9 mouse cellular contexts compared by ENCODE assay signal in the genomic region with DNA sequence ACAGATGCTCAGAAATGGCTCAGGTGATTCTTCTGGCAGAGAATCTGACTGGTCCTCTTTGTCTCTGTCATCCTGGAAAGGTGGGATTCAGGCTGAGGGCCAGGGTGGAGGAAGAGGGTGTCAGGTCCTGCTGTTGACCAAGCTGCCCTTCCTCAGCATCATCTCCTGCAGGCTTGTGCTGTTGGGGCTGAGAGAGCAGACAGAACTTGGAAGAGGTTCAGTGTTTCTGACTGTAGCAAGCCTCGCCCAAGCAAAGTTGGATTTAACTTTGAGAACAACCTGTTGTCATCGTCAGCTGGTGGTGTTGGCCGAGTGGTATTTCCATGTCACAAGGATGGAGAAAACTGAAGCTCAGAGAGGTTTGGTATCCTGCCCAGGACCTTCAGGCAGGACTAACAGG.
DNase-seq lines count a peak whose midpoint lies in the region; ATAC-seq lines count a peak whose summit lies in the region.
"Had no signal": no experiment of that assay in that cellular context is flagged by ENCODE, and none has a peak within 500 bp of the region (broad histone marks: within the 10 kb centered on the region; RNA-seq: fewer than 3 reads in every experiment).

No protein-coding gene starts in this region.

- H3K9me3 ChIP-seq in heart, embryonic 10.5 days = no peaks in the 10 kb centered on the region
- no peaks in the 10 kb centered on the region for H3K9me3 ChIP-seq in neural tube, embryonic 13.5 days
- H3K9me3 ChIP-seq in intestine, embryonic 16.5 days (ENCODE audit: control insufficient read depth, low read length) = no peaks in the 10 kb centered on the region
- H3K9me3 ChIP-seq in stomach, embryonic 16.5 days (replicated peaks; ENCODE audit: control insufficient read depth, low read length) = no peaks in the 10 kb centered on the region

- no peak overlapping the region for H3K9ac ChIP-seq in neural tube, embryonic 13.5 days
- peak overlapping the region; percentile 54; the same call in 1 of the 2 replicates for H3K9ac ChIP-seq in intestine, embryonic 16.5 days (ENCODE audit: low read depth, low read length)
- peak overlapping the region; percentile 24; the same call in 1 of the 2 replicates for H3K9ac ChIP-seq in stomach, embryonic 16.5 days (ENCODE audit: low read length)

- no peaks in the 10 kb centered on the region for H3K36me3 ChIP-seq in heart, embryonic 10.5 days
- no peaks in the 10 kb centered on the region for H3K36me3 ChIP-seq in neural tube, embryonic 13.5 days
- no peaks in the 10 kb centered on the region for H3K36me3 ChIP-seq in intestine, embryonic 16.5 days (ENCODE audit: control insufficient read depth, insufficient read depth, low read length)
- no peaks in the 10 kb centered on the region for H3K36me3 ChIP-seq in stomach, embryonic 16.5 days (ENCODE audit: control insufficient read depth, insufficient read depth, low read length)

- 83% methylated on average over 3 of the region's 3 CpGs for WGBS in heart, embryonic 10.5 days
- WGBS in neural tube, embryonic 13.5 days = 95% methylated on average over 3 of the region's 3 CpGs
- WGBS in intestine, embryonic 16.5 days = 77% methylated on average over 3 of the region's 3 CpGs
- WGBS in stomach, embryonic 16.5 days = 64% methylated on average over 3 of the region's 3 CpGs

- H3K4me3 ChIP-seq in heart, embryonic 10.5 days = 0 out of 2 replicates have a peak overlapping the region, but pooled peaks have one; percentile 40
- H3K4me3 ChIP-seq in neural tube, embryonic 13.5 days = no peak overlapping the region
- H3K4me3 ChIP-seq in intestine, embryonic 16.5 days (ENCODE audit: low read length) = no peak overlapping the region
- H3K4me3 ChIP-seq in stomach, embryonic 16.5 days (replicated peaks; ENCODE audit: low read length) = no peak overlapping the region

- peak overlapping the region; percentile 82 for H3K27ac ChIP-seq in heart, embryonic 10.5 days
- H3K27ac ChIP-seq in neural tube, embryonic 13.5 days (replicated peaks) = peak overlapping the region; percentile 63
- H3K27ac ChIP-seq in intestine, embryonic 16.5 days (ENCODE audit: low read length) = peak overlapping the region; percentile 91
- peak overlapping the region; percentile 94 for H3K27ac ChIP-seq in stomach, embryonic 16.5 days (ENCODE audit: low read length)

- DNase-seq in heart, embryonic 10.5 days (ENCODE audit: low spot score) = no peak
- DNase-seq in heart, postnatal 4 days = no peak
- DNase-seq in neural tube, embryonic 10.5 days (ENCODE audit: extremely low spot score, low spot score) = no peak
- no peak for DNase-seq in frontal cortex, postnatal 25 days (ENCODE audit: low spot score in 2 of 2)
- DNase-seq: adrenal gland, postnatal 10 days had no signal

- H3K4me2 ChIP-seq in neural tube, embryonic 13.5 days = no peak overlapping the region
- peak overlapping the region; percentile 26; the same call in 1 of the 2 replicates for H3K4me2 ChIP-seq in intestine, embryonic 16.5 days (ENCODE audit: low read depth, low read length)
- peak overlapping the region; percentile 23 for H3K4me2 ChIP-seq in stomach, embryonic 16.5 days (ENCODE audit: low read depth, low read length)

- ATAC-seq in neural tube, embryonic 13.5 days (ENCODE audit: low read depth) = no peak
- ATAC-seq in intestine, embryonic 16.5 days = no peak
- no peak for ATAC-seq in stomach, embryonic 16.5 days (ENCODE audit: insufficient read depth, low FRiP score)
- no peak for ATAC-seq in megakaryocyte-erythroid progenitor cell, adult 5-6 weeks (replicated peaks; ENCODE audit: low FRiP score, low TSS enrichment, poor library complexity, severe bottlenecking)

- H3K27me3 ChIP-seq in heart, embryonic 10.5 days (ENCODE audit: insufficient read depth, poor library complexity, severe bottlenecking) = no peaks in the 10 kb centered on the region
- no peaks in the 10 kb centered on the region for H3K27me3 ChIP-seq in neural tube, embryonic 13.5 days
- no peaks in the 10 kb centered on the region for H3K27me3 ChIP-seq in intestine, embryonic 16.5 days (replicated peaks; ENCODE audit: control insufficient read depth, insufficient read depth, low read length)
- no peaks in the 10 kb centered on the region for H3K27me3 ChIP-seq in stomach, embryonic 16.5 days (ENCODE audit: control insufficient read depth, insufficient read depth, low read length)

- H3K4me1 ChIP-seq in heart, embryonic 10.5 days = peaks cover 70% of the 10 kb centered on the region
- peaks cover 42% of the 10 kb centered on the region for H3K4me1 ChIP-seq in neural tube, embryonic 13.5 days (replicated peaks)
- peaks cover 78% of the 10 kb centered on the region for H3K4me1 ChIP-seq in intestine, embryonic 16.5 days (ENCODE audit: control insufficient read depth, insufficient read depth, low read length)
- H3K4me1 ChIP-seq in stomach, embryonic 16.5 days (ENCODE audit: control insufficient read depth, insufficient read depth, low read length) = peaks cover 74% of the 10 kb centered on the region
